8 mouse cellular contexts compared by ENCODE assay signal in genomic region chr4:118291231-118291630, GRCm38 (mm10). TPM values are rescaled to one million over a fixed set of nuclear protein-coding genes. Genes with fewer than 3 reads are reported as not detected.
A peak's percentile ranks its signal among the peaks of the same experiment; 100 is the strongest.
DNase-seq lines count a peak whose midpoint lies in the region; ATAC-seq and TF ChIP-seq lines count a peak whose summit lies in the region.

Gene Ptprf (minus strand): TSS chr4:118291405.

- H3K9me3 ChIP-seq in embryonic facial prominence, embryonic 12.5 days = no peaks in the 10 kb centered on the region
- no peaks in the 10 kb centered on the region for H3K9me3 ChIP-seq in heart, embryonic 13.5 days
- H3K9me3 ChIP-seq in kidney, embryonic 16.5 days (ENCODE audit: low read length) = no peaks in the 10 kb centered on the region

- peaks cover 5% of the 10 kb centered on the region; the same call in 1 of the 2 replicates for H3K36me3 ChIP-seq in embryonic facial prominence, embryonic 12.5 days
- H3K36me3 ChIP-seq in heart, embryonic 13.5 days = peaks cover 16% of the 10 kb centered on the region; the same call in 1 of the 2 replicates
- H3K36me3 ChIP-seq in kidney, embryonic 16.5 days (ENCODE audit: insufficient read depth, low read length) = no peaks in the 10 kb centered on the region; the same call in 1 of the 2 replicates
- no peaks in the 10 kb centered on the region for H3K36me3 ChIP-seq in liver, adult 2 months (ENCODE audit: control insufficient read depth, insufficient read depth, low read length)

- DNase-seq in layer of hippocampus, adult 11-12 months (ENCODE audit: low spot score) = peak; percentile 74
- no peak for DNase-seq in layer of hippocampus, adult 9-10 months (ENCODE audit: low spot score)
- DNase-seq in liver, adult 2 months (ENCODE audit: extremely low read depth, low read depth, low spot score) = peak; percentile 39
- DNase-seq in neural tube, embryonic 10.5 days (ENCODE audit: extremely low spot score, low spot score) = peak; percentile 78
- peak; percentile 90 for DNase-seq in thymus, postnatal 14 days

- peak within 1 kb of the TSS; percentile 94 for H3K4me3 ChIP-seq in embryonic facial prominence, embryonic 12.5 days
- peak within 1 kb of the TSS; percentile 86 for H3K4me3 ChIP-seq in heart, embryonic 13.5 days
- peak within 1 kb of the TSS; percentile 77 for H3K4me3 ChIP-seq in kidney, embryonic 16.5 days (ENCODE audit: low read length)
- H3K4me3 ChIP-seq in liver, adult 2 months (ENCODE audit: insufficient read depth, low read depth, low read length) = peak within 1 kb of the TSS; percentile 58

- ATAC-seq in embryonic facial prominence, embryonic 12.5 days (ENCODE audit: insufficient number of reproducible peaks, insufficient read depth, low FRiP score, low TSS enrichment) = peak; percentile 13; the same call in 1 of the 2 replicates
- ATAC-seq in heart, embryonic 13.5 days (ENCODE audit: extremely low read depth, insufficient number of reproducible peaks, low FRiP score, low TSS enrichment) = peak; percentile 48; the same call in 1 of the 2 replicates
- ATAC-seq in kidney, embryonic 16.5 days (ENCODE audit: low FRiP score, low TSS enrichment) = peak; percentile 58; the same call in 1 of the 2 replicates

- H3K79me2 ChIP-seq in liver, adult 2 months (ENCODE audit: control insufficient read depth, insufficient read depth, low read length) = peaks cover 29% of the 10 kb centered on the region; the same call in 1 of the 2 replicates

- H3K27me3 ChIP-seq in embryonic facial prominence, embryonic 12.5 days = peaks cover 3% of the 10 kb centered on the region; the same call in 1 of the 2 replicates
- H3K27me3 ChIP-seq in heart, embryonic 13.5 days (replicated peaks) = peaks cover 9% of the 10 kb centered on the region
- H3K27me3 ChIP-seq in kidney, embryonic 16.5 days (ENCODE audit: insufficient read depth, low read length) = no peaks in the 10 kb centered on the region; the same call in 1 of the 2 replicates
- H3K27me3 ChIP-seq in liver, adult 2 months (ENCODE audit: control insufficient read depth, insufficient read depth, low read length) = no peaks in the 10 kb centered on the region

- H3K4me1 ChIP-seq in embryonic facial prominence, embryonic 12.5 days = peaks cover 30% of the 10 kb centered on the region
- peaks cover 34% of the 10 kb centered on the region for H3K4me1 ChIP-seq in heart, embryonic 13.5 days
- peaks cover 35% of the 10 kb centered on the region for H3K4me1 ChIP-seq in kidney, embryonic 16.5 days (ENCODE audit: insufficient read depth, low read length)
- H3K4me1 ChIP-seq in liver, adult 2 months (ENCODE audit: control insufficient read depth, insufficient read depth, low read length) = peaks cover 17% of the 10 kb centered on the region

- peak within 1 kb of the TSS; percentile 70 for H3K4me2 ChIP-seq in embryonic facial prominence, embryonic 12.5 days (replicated peaks)
- peak within 1 kb of the TSS; percentile 84 for H3K4me2 ChIP-seq in heart, embryonic 13.5 days
- peak within 1 kb of the TSS; percentile 78 for H3K4me2 ChIP-seq in kidney, embryonic 16.5 days (replicated peaks; ENCODE audit: low read depth, low read length)

- H3K27ac ChIP-seq in embryonic facial prominence, embryonic 12.5 days = peak within 1 kb of the TSS; percentile 95
- peak within 1 kb of the TSS; percentile 80 for H3K27ac ChIP-seq in heart, embryonic 13.5 days (replicated peaks)
- peak within 1 kb of the TSS; percentile 93 for H3K27ac ChIP-seq in kidney, embryonic 16.5 days (ENCODE audit: low read length)
- H3K27ac ChIP-seq in liver, adult 2 months (replicated peaks; ENCODE audit: insufficient read depth, low read depth, low read length) = peak within 1 kb of the TSS; percentile 62

- H3K9ac ChIP-seq in embryonic facial prominence, embryonic 12.5 days = peak within 1 kb of the TSS; percentile 98
- peak within 1 kb of the TSS; percentile 96 for H3K9ac ChIP-seq in heart, embryonic 13.5 days
- H3K9ac ChIP-seq in kidney, embryonic 16.5 days (replicated peaks; ENCODE audit: low read length) = peak within 1 kb of the TSS; percentile 93
- H3K9ac ChIP-seq in liver, adult 2 months (ENCODE audit: low read depth, low read length) = peak within 1 kb of the TSS; percentile 99

- no peak for TF ChIP-seq CTCF in liver, adult 2 months (IDR thresholded peaks at IDR 0.05; ENCODE audit: low read depth, low read length)

- 5% methylated on average over 16 of the region's 50 CpGs for WGBS in embryonic facial prominence, embryonic 12.5 days
- 3% methylated on average over 36 of the region's 50 CpGs for WGBS in heart, embryonic 13.5 days
- WGBS in kidney, embryonic 16.5 days = 4% methylated on average over 14 of the region's 50 CpGs
- 3% methylated on average over 47 of the region's 50 CpGs for WGBS in liver, adult 2 months

- no peak for TF ChIP-seq POLR2A in liver, adult 2 months (IDR thresholded peaks at IDR 0.05; ENCODE audit: extremely low read depth, insufficient read depth, low read length)

RNA-seq across cellular contexts. Expression of gene Ptprf, which starts in this region (rescaled TPM):
- polyA plus RNA-seq in embryonic facial prominence, embryonic 12.5 days (2016; fragmentation: Nextera tagmentation; extraction: Ambion mirVana) = 90.7 and 98.6 TPM in 2 replicates
- polyA plus RNA-seq in heart, embryonic 13.5 days (2015; fragmentation: Nextera tagmentation; extraction: Ambion mirVana) = 24.0 and 26.9 TPM in 2 replicates
- polyA plus RNA-seq in kidney, embryonic 16.5 days (2015; fragmentation: Nextera tagmentation; extraction: Ambion mirVana) = 72.6 and 73.7 TPM in 2 replicates
- 40.1 and 67.4 TPM in 2 replicates for total RNA-seq in liver, adult 2 months (2014; rRNA removed)
- 89.8 and 101 TPM in 2 replicates for polyA plus RNA-seq in liver, adult 2 months (2012; rRNA removed)
